Mouse (Mus musculus) G1E (cell line): ENCODE results near the gene Diaph3. TPM values are rescaled to one million over a fixed set of nuclear protein-coding genes. Genes with fewer than 3 reads are reported as not detected.

Experiments used
- ATAC-seq: 2 replicates; pipeline ENCODE4 v1.8.0; 2016; ENCODE audit warnings: mild to moderate bottlenecking; ENCODE audit not compliant: insufficient number of reproducible peaks, poor library complexity, low FRiP score, severe bottlenecking; ENCODE audit errors: extremely low read depth
- DNase-seq: peaks from one replicate; pipeline ENCODE4 v3.0.0; 2012; ENCODE audit warnings: low spot score
- H3K27me3 ChIP-seq: 2 replicates; pipeline ENCODE4 v1.6.1; 2012; ENCODE audit warnings: mild to moderate bottlenecking, low read length, inconsistent platforms; ENCODE audit not compliant: insufficient read depth
- H3K36me3 ChIP-seq: replicated peaks from 2 replicates; pipeline ENCODE3; 2012; ENCODE audit warnings: mild to moderate bottlenecking, inconsistent platforms
- H3K4me1 ChIP-seq: 2 replicates; pipeline ENCODE4 v1.6.1; 2012; ENCODE audit warnings: low read depth, low read length, inconsistent platforms, mixed read lengths; ENCODE audit not compliant: insufficient read depth
- H3K4me3 ChIP-seq: 2 replicates; pipeline ENCODE4 v1.5.1; 2012; ENCODE audit warnings: low read depth, mild to moderate bottlenecking, inconsistent platforms, low read length, moderate library complexity, mixed read lengths
- H3K9me3 ChIP-seq: replicated peaks from 2 replicates; pipeline ENCODE4 v1.6.1; 2012; ENCODE audit warnings: inconsistent platforms
- CTCF ChIP-seq: IDR thresholded peaks from 2 replicates; pipeline ENCODE4 v1.5.1; 2012; ENCODE audit warnings: low read depth, low read length, inconsistent platforms, mixed read lengths
- GATA1 ChIP-seq: IDR thresholded peaks from 2 replicates; pipeline ENCODE4 v1.6.1; 2012; ENCODE audit warnings: borderline replicate concordance, low read length, inconsistent platforms, mixed read lengths
- GATA2 ChIP-seq: IDR thresholded peaks from 2 replicates; pipeline ENCODE4 v1.6.1; 2012; ENCODE audit warnings: low read depth, low read length, inconsistent platforms, borderline replicate concordance
- POLR2AphosphoS5 ChIP-seq: IDR thresholded peaks from 2 replicates; pipeline ENCODE4 v1.6.1; 2012; ENCODE audit warnings: low read depth, low read length, inconsistent platforms; ENCODE audit not compliant: insufficient replicate concordance
- TAL1 ChIP-seq: conservative IDR thresholded peaks from 2 replicates; pipeline ENCODE4 v1.6.1; 2012; ENCODE audit warnings: low read depth, low read length, inconsistent platforms, mixed read lengths
- polyA plus RNA-seq: library from polyadenylated mRNA; stranded (reverse); fragments of >175 nt; gene quantifications from 2 replicates; pipeline ENCODE4 v1.2.3, GENCODE M21; 2012
- total RNA-seq, 2 experiments: library from RNA; stranded (forward) in 1 of 2; stranded (reverse) in 1 of 2; fragments of 200-1000 nt in 1 of 2; fragments of >200 nt in 1 of 2; fragmentation: Nextera tagmentation in 1 of 2; gene quantifications; 2 replicates each; pipeline ENCODE4 v1.2.3; 2014 to 2017

The Diaph3 gene
- total and polyA plus RNA-seq, 3 experiments, result 70.5 to 213 (median 152) TPM

DNA sequence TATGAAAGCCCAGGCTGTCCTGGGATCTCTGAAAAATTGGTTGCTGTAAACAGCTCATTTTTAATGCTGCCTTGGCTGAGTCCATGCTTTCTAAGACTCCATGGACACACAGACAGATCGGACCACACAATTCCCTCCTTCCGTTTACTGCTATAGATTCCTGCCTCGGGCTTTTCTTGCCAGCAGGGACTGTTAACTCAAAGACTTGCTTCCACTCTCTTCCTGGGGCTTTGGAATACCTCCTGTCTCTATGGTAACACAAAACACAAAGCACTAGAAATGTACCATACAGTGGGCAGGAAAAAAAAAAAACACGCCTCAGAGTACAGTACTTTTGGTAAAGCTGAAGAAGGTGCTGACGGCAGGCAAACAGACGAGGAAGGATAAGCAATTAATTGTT lies 464.0 kb downstream of the Diaph3 start:
- no peaks in the 10 kb centered on the region for H3K9me3 ChIP-seq
- no peak for TF ChIP-seq GATA1
- no peak for TF ChIP-seq TAL1
- no peak for TF ChIP-seq GATA2
- no peak for TF ChIP-seq CTCF
- no peak for TF ChIP-seq POLR2AphosphoS5
- H3K4me1 ChIP-seq, result no peaks in the 10 kb centered on the region
- ATAC-seq (no peak), DNase-seq (no peak)
- H3K27me3 ChIP-seq, result no peaks in the 10 kb centered on the region
- peaks cover 2% of the 10 kb centered on the region for H3K36me3 ChIP-seq
- no peak overlapping the region for H3K4me3 ChIP-seq

GRCm38 (mm10) chr14:86675314-86675713 lies 465.7 kb downstream of the Diaph3 start:
- no peak for ATAC-seq
- no peaks in the 10 kb centered on the region for H3K4me1 ChIP-seq
- H3K27me3 ChIP-seq, result no peaks in the 10 kb centered on the region
- H3K36me3 ChIP-seq, result no peaks in the 10 kb centered on the region
- TF ChIP-seq POLR2AphosphoS5 (no peak), GATA1 (no peak), CTCF (no peak), TAL1 (no peak), GATA2 (no peak)
- DNase-seq, result no peak
- no peak overlapping the region for H3K4me3 ChIP-seq
- H3K9me3 ChIP-seq, result no peaks in the 10 kb centered on the region

DNA sequence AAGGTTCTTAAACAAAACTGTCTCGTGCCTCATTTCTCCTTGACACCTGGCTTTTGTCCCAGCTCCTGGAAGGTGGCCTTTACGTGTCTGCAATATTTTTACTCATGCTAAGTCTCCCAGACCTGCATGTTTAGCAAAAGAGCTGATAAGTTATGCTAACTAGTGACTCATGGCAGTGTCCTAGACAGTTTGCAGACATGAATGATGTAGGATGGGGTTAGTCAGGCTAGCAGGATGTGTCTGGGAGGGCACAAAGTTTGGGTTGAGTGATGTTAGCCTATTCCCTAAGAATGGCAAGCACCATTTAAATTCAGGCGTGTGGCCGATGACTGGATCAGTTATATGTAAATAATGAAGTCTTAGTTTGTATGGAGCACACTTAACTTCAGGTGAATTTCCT lies 478.2 kb downstream of the Diaph3 start:
- Histone ChIP-seq H3K36me3 (peaks cover 7% of the 10 kb centered on the region), H3K27me3 (no peaks in the 10 kb centered on the region), H3K4me3 (no peak overlapping the region), H3K9me3 (peaks cover 2% of the 10 kb centered on the region; the same call in 1 of the 2 replicates), H3K4me1 (no peaks in the 10 kb centered on the region)
- TF ChIP-seq CTCF (no peak), TAL1 (no peak), GATA1 (no peak), POLR2AphosphoS5 (no peak), GATA2 (no peak)
- DNase-seq (no peak), ATAC-seq (no peak)

DNA sequence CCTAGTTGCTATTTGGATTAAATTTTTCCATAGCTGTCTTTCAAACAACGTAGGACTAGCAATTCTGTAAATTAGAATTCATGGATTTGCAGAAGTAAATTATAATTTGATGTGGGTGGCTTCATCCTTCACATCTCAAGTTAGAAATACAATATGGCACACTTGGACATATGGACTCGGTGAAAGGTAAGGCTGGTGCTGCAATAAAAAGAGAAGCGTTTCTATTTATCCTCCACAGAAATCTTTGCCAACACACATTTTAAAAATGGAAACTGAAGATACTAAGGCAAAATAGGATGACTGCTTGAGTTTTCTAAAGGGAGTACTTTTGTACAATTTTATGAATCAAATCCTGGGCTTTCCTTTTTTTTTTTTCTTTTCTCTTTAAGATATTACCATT lies 480.5 kb downstream of the Diaph3 start:
- H3K4me1 ChIP-seq, result no peaks in the 10 kb centered on the region
- DNase-seq (no peak), ATAC-seq (no peak)
- H3K36me3 ChIP-seq, result peaks cover 7% of the 10 kb centered on the region
- no peaks in the 10 kb centered on the region for H3K27me3 ChIP-seq
- H3K4me3 ChIP-seq, result no peak overlapping the region
- no peak for TF ChIP-seq GATA1
- no peak for TF ChIP-seq TAL1
- no peak for TF ChIP-seq POLR2AphosphoS5
- no peak for TF ChIP-seq GATA2
- TF ChIP-seq CTCF, result no peak
- H3K9me3 ChIP-seq, result no peaks in the 10 kb centered on the region

DNA sequence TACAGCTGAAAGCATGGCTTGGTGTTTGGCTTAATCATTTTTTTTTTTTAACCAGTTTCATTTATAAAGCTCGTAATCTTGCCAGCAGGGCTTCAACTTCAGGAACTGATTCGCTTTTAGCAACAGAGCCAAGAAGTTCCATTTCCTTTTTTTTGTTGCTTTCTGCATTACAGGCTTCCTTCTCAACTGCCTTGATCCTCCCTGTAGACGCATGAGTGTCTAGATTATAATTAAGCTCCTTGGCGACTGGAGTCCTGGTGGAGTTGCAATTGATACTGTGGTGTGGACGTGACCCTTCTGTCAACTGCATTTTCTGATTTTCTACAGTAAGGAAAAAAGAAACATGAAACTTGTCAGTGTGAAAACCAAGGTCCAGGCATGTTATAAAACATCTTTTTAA lies 484.8 kb downstream of the Diaph3 start:
- Histone ChIP-seq H3K4me1 (no peaks in the 10 kb centered on the region), H3K4me3 (no peak overlapping the region), H3K9me3 (no peaks in the 10 kb centered on the region), H3K27me3 (no peaks in the 10 kb centered on the region), H3K36me3 (peaks cover 9% of the 10 kb centered on the region)
- no peak; the same call in 1 of the 2 replicates for ATAC-seq
- TF ChIP-seq GATA1 (no peak), CTCF (no peak), GATA2 (no peak), POLR2AphosphoS5 (no peak), TAL1 (no peak)
- DNase-seq, result no peak

DNA sequence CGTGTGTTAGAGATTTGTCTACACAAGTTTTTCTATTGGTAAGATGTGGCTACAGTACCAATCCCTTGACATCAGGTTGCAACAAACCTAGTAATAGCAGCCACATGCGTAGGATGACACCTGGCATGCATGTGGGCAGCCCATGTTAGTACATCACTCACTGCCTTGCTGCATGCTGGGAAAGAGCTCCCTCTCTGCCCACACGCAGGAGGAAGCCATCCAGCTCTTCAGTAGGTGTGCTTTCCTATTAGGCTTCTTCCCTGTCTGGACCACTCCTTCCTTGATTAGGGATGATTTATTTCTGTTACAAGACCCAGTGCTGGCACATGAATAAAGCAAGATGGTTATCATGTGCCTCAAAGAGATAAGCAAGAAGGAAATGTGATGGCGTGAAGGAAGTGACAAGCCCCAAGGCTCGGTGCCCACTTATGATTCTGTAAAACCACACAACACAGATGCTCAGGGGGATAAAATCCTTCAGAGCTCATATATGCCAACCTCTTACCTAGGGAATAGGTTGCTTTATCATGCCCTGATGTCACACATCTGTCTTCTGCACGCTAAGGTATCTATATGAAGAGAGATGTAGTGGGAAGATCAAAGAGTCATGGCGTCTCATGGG lies 494.4 kb downstream of the Diaph3 start:
- ATAC-seq (peak; percentile 66), DNase-seq (no peak)
- H3K36me3 ChIP-seq, result peaks cover 2% of the 10 kb centered on the region

More for the DNA sequence above, 494.4 kb downstream of the Diaph3 start:
- TF ChIP-seq CTCF (no peak), GATA2 (no peak), TAL1 (no peak)
- H3K9me3 ChIP-seq, result no peaks in the 10 kb centered on the region
- H3K4me3 ChIP-seq, result no peak overlapping the region
- H3K4me1 ChIP-seq, result no peaks in the 10 kb centered on the region
- H3K27me3 ChIP-seq, result no peaks in the 10 kb centered on the region
